Mouse (Mus musculus) forebrain, postnatal 0 days (tissue): Measurements from ENCODE around the gene Rcsd1. TPM values are rescaled to one million over a fixed set of nuclear protein-coding genes. Genes with fewer than 3 reads are reported as not detected.

Experiments used
- ATAC-seq: fragments of 200-750 bp; cut with Nextera tagmentation; 2 replicates; pipeline ENCODE4 v1.8.0; 2017; ENCODE audit warnings: mild to moderate bottlenecking, moderate library complexity
- DNase-seq: peaks from one replicate; pipeline ENCODE4 v3.0.0-alpha.2; 2015
- H3K27ac ChIP-seq: fragments of 300-500 bp; sonication (generic); 2 replicates; pipeline ENCODE4 v1.5.1; 2014; ENCODE audit warnings: low read depth, mild to moderate bottlenecking, antibody characterized with exemption, low read length, moderate library complexity, mixed read lengths
- H3K27me3 ChIP-seq: fragments of 300-500 bp; sonication (generic); 2 replicates; pipeline ENCODE4 v1.6.1; 2014; ENCODE audit warnings: mild to moderate bottlenecking, low read length, mixed read lengths; ENCODE audit not compliant: insufficient read depth
- H3K36me3 ChIP-seq: fragments of 300-500 bp; sonication (generic); 2 replicates; pipeline ENCODE4 v1.6.1; 2014; ENCODE audit warnings: mild to moderate bottlenecking, moderate library complexity; ENCODE audit not compliant: insufficient read depth
- H3K4me1 ChIP-seq: fragments of 300-500 bp; sonication (generic); 2 replicates; pipeline ENCODE4 v1.6.1; 2014; ENCODE audit warnings: antibody characterized with exemption; ENCODE audit not compliant: insufficient read depth
- H3K4me2 ChIP-seq: fragments of 300-500 bp; sonication (generic); 2 replicates; pipeline ENCODE4 v1.6.1; 2014; ENCODE audit warnings: low read depth, mild to moderate bottlenecking, moderate library complexity
- H3K4me3 ChIP-seq: fragments of 300-500 bp; sonication (generic); 2 replicates; pipeline ENCODE4 v1.5.1; 2014; ENCODE audit warnings: low read depth, low read length, mixed read lengths
- H3K9ac ChIP-seq: fragments of 300-500 bp; sonication (generic); 2 replicates; pipeline ENCODE4 v1.6.1; 2014; ENCODE audit warnings: mild to moderate bottlenecking
- H3K9me3 ChIP-seq: fragments of 300-500 bp; sonication (generic); 2 replicates; pipeline ENCODE4 v1.6.1; 2016; ENCODE audit warnings: low read length
- CTCF ChIP-seq: sonication (generic); IDR thresholded peaks from 2 replicates; pipeline ENCODE4 v1.5.1; 2016; ENCODE audit warnings: antibody characterized with exemption, control low read depth, low read depth
- WGBS: fragments of 180-500 bp; shearing (Covaris S2); extraction: QIAGEN DNeasy Blood & Tissue Kit; methylation state at CpG from one replicate; pipeline ENCODE4 v1.1.7; 2014; 5-methylcytosine and 5-hydroxymethylcytosine counted together
- polyA plus RNA-seq: library from polyadenylated mRNA; unstranded; fragments of >200 nt; fragmentation: Nextera tagmentation; extraction: Ambion mirVana; gene quantifications from 2 replicates; pipeline ENCODE4 v1.2.1, GENCODE M21; 2015
- total RNA-seq: library from RNA; depleted of rRNA; stranded (reverse); fragments of >200 nt; gene quantifications from 2 replicates; pipeline ENCODE4 v1.2.3, GENCODE M21; 2014

The Rcsd1 gene
- total and polyA plus RNA-seq, 2 experiments from 2014 or later, result 7.5 to 8.0 TPM

DNA sequence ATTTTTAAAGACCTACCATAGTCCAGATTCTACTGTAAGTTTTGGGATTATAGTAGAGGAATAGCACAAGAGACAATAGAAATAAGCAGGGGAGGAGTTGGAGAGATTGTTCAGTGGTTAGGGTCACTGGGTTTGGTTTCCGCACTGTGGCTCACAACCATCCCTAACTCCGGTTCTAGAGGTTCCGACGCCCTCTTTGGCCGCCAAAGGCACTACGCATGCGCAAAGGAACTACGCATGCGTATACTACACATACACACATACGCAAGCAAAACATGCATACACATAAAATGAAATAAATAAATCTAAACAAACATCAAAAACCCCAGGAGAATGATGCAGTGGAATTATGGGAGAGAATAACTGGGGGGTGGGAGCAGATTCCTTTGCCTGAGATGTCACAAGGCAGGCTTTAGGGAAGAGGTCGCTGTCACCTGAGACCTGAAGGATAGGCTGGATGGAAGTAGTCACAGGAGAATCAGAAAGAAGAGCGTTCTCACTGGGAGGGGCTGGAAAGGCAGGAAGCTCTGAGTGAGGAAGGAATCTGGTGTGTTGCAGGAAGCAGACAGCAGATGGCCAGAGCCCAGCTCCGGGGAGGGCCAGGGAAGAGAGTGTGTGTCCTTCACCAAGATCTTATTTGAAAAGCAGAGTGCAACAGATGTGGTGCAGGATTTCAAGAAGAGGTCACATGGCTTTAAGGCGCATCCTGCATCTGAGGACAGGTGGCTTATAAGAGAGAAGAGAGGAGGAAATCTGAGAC lies 56.3 kb downstream of the Rcsd1 start:
- no peak for TF ChIP-seq CTCF
- Histone ChIP-seq H3K27me3 (no peaks in the 10 kb centered on the region), H3K4me2 (no peak overlapping the region), H3K9ac (no peak overlapping the region), H3K9me3 (no peaks in the 10 kb centered on the region), H3K4me1 (no peaks in the 10 kb centered on the region), H3K4me3 (no peak overlapping the region), H3K27ac (no peak overlapping the region), H3K36me3 (no peaks in the 10 kb centered on the region)
- ATAC-seq (no peak), DNase-seq (no peak)
- 91% methylated on average over 14 of the region's 14 CpGs for WGBS

DNA sequence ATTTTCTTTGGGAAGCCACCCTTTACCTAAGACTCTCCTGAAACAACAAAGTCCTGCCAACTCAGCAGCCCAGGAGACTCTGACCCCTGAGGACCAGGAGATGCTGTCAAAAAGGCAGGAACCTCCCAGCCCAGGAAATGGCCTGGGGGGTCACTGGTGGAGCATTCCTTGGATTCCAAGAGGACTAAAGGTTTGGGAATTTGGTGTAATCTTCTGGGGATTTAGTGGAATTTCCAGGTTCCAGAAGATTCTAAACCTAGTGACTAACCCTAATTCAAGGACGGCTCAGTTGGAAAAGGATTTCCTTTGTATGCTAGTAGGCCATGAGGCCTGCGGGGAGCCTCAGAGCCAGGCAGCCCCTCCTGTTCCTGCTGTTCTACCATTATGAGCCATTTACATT lies 57.0 kb downstream of the Rcsd1 start:
- no peak for ATAC-seq
- WGBS, result 61% methylated on average over 2 of the region's 2 CpGs

DNA sequence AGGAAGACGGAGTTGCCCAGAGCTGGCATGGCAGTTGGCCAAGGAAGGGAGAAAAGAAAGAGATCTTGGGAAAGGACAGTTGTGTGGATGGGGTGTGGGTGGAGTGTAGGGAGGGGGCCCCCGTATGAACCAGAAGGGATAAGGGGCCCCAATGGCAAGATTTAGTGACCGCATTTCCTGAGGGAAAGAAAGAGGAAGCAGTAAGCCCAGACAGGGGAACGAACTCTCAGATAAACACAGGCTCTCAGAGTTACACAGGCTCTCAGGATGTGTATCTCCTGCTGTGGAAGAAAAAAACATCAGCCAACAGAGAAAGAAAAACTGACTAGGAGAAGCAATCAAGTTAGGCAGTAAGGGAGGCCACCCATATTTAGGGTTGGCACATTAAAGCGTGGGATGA lies 58.4 kb downstream of the Rcsd1 start:
- no peak overlapping the region for H3K9ac ChIP-seq
- no peak overlapping the region for H3K27ac ChIP-seq
- TF ChIP-seq CTCF, result no peak
- H3K4me1 ChIP-seq, result no peaks in the 10 kb centered on the region
- WGBS, result 70% methylated on average over 5 of the region's 5 CpGs
- H3K36me3 ChIP-seq, result no peaks in the 10 kb centered on the region
- no peaks in the 10 kb centered on the region for H3K27me3 ChIP-seq
- no peak overlapping the region for H3K4me2 ChIP-seq
- DNase-seq (no peak), ATAC-seq (no peak)
- H3K4me3 ChIP-seq, result no peak overlapping the region
- H3K9me3 ChIP-seq, result no peaks in the 10 kb centered on the region

More for the DNA sequence above, 57.0 kb downstream of the Rcsd1 start:
- Histone ChIP-seq H3K4me1 (no peaks in the 10 kb centered on the region), H3K36me3 (no peaks in the 10 kb centered on the region), H3K4me2 (no peak overlapping the region), H3K27ac (no peak overlapping the region), H3K4me3 (no peak overlapping the region), H3K9ac (no peak overlapping the region), H3K9me3 (no peaks in the 10 kb centered on the region), H3K27me3 (no peaks in the 10 kb centered on the region)
- DNase-seq, result no peak
- no peak for TF ChIP-seq CTCF

DNA sequence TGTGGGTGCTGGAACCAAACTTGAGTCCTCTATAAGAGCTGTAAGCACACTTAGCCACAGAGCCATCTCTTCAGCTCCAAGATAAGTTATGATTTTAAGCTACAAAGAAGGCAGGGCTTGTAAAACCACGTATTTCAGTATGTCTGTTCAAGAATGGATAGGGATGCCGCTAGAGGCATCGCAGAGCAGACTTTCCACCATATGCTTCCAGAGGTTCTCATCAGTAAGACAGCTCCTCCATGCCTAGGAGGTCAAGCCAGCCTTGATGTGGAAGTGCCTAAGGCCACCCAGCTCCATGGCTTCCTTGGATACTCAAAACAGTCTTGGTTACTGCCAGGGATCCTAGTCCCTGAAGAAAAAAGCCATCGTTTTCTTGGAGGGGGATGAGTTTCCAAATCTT lies 64.5 kb downstream of the Rcsd1 start:
- H3K9me3 ChIP-seq, result no peaks in the 10 kb centered on the region
- no peak overlapping the region for H3K4me3 ChIP-seq
- H3K27me3 ChIP-seq, result no peaks in the 10 kb centered on the region
- H3K27ac ChIP-seq, result no peak overlapping the region
- 74% methylated on average over 4 of the region's 4 CpGs for WGBS
- no peak for DNase-seq
- H3K4me2 ChIP-seq, result no peak overlapping the region
- no peak overlapping the region for H3K9ac ChIP-seq
- H3K4me1 ChIP-seq, result no peaks in the 10 kb centered on the region; the same call in 1 of the 2 replicates
- TF ChIP-seq CTCF, result no peak
- no peaks in the 10 kb centered on the region for H3K36me3 ChIP-seq
- no peak for ATAC-seq

DNA sequence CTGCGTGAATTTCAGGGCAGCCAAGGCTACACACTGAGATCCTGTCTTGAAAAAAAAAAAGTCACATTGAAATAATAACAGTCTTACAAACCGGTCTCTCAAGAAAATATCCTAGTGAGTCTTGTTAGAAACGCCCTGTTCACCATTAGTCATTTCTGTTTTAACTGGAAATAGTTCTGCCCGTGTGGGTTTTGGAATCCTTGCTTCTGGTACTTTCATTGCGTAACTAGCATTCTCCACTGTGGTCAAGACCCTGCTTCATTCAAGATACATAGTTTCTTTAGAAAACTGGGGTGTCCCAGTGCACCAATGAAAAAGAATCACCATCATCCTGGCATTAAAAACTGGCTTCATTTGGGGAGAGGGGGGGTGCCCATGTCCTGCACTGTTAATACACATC lies 65.8 kb downstream of the Rcsd1 start:
- no peak overlapping the region for H3K4me2 ChIP-seq
- TF ChIP-seq CTCF, result no peak
- H3K27ac ChIP-seq, result no peak overlapping the region
- no peak overlapping the region for H3K4me3 ChIP-seq
- no peaks in the 10 kb centered on the region for H3K36me3 ChIP-seq
- H3K9ac ChIP-seq, result no peak overlapping the region
- H3K9me3 ChIP-seq, result no peaks in the 10 kb centered on the region
- no peaks in the 10 kb centered on the region for H3K27me3 ChIP-seq
- H3K4me1 ChIP-seq, result no peaks in the 10 kb centered on the region; the same call in 1 of the 2 replicates
- 72% methylated on average over 5 of the region's 5 CpGs for WGBS
- DNase-seq (no peak), ATAC-seq (no peak)

DNA sequence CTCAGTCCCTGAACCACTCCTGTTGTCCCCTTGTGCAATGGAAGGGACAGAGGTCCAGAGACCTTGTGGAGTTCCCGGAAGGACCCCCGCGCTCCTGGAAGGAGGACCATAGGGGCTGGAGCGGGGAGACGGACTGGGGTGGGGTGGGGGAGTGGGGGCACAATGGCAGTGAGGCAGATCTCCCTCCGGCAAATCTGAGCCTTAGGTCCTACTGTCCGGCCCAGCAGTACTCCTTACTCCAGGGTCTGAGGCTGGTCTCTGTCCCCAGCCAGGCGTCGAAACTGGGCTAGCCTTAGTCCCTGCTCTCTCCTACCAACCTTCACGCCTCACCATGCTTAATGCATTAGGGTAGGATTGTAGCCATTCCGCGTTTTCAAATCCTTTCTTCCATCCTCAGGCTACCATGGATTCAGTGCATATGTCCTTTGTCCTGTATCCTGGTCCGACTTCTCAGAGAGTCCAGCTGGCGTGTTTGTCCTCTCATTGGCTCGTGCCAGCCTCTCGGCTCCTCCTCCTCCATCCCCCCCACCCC lies 66.7 kb downstream of the Rcsd1 start:
- H3K4me2 ChIP-seq, result peak overlapping the region; percentile 62
- H3K9ac ChIP-seq, result peak overlapping the region; percentile 98
- H3K9me3 ChIP-seq, result no peaks in the 10 kb centered on the region
- peak overlapping the region; percentile 99 for H3K27ac ChIP-seq
- DNase-seq (peak; percentile 82), ATAC-seq (peak; percentile 66)
- no peak for TF ChIP-seq CTCF
- WGBS, result 3% methylated on average over 16 of the region's 16 CpGs
- H3K4me1 ChIP-seq, result no peaks in the 10 kb centered on the region; the same call in 1 of the 2 replicates
- H3K27me3 ChIP-seq, result no peaks in the 10 kb centered on the region
- H3K36me3 ChIP-seq, result no peaks in the 10 kb centered on the region
- peak overlapping the region; percentile 91 for H3K4me3 ChIP-seq
